Mouse (Mus musculus) neural tube, embryonic 12.5 days (tissue): ENCODE measurements at regions not wholly inside any gene's neighbourhood (a gene's known extent, or its start where the extent isn't known, plus 50 kb on each side); places are given as distances from the start of the nearest gene placed in this dataset.

ENCODE experiments used
- ATAC-seq: fragments of 200-750 bp; cut with Nextera tagmentation; 2 replicates; pipeline ENCODE4 v1.8.0; 2017; ENCODE audit warnings: low read depth, mild to moderate bottlenecking, moderate TSS enrichment, moderate library complexity; ENCODE audit not compliant: low FRiP score
- H3K27ac ChIP-seq: fragments of 300-500 bp; sonication (generic); 2 replicates; pipeline ENCODE4 v1.5.1; 2016
- H3K27me3 ChIP-seq: fragments of 300-500 bp; sonication (generic); replicated peaks from 2 replicates; pipeline ENCODE4 v1.6.1; 2016; ENCODE audit warnings: mild to moderate bottlenecking
- H3K36me3 ChIP-seq: fragments of 300-500 bp; sonication (generic); 2 replicates; pipeline ENCODE4 v1.6.1; 2016; ENCODE audit warnings: mild to moderate bottlenecking
- H3K4me1 ChIP-seq: fragments of 300-500 bp; sonication (generic); 2 replicates; pipeline ENCODE4 v1.6.1; 2016
- H3K4me2 ChIP-seq: fragments of 300-500 bp; sonication (generic); replicated peaks from 2 replicates; pipeline ENCODE4 v1.6.1; 2016; ENCODE audit warnings: mild to moderate bottlenecking
- H3K4me3 ChIP-seq: fragments of 300-500 bp; sonication (generic); 2 replicates; pipeline ENCODE4 v1.5.1; 2016
- H3K9ac ChIP-seq: fragments of 300-500 bp; sonication (generic); 2 replicates; pipeline ENCODE4 v1.6.1; 2016; ENCODE audit warnings: mild to moderate bottlenecking
- H3K9me3 ChIP-seq: fragments of 300-500 bp; sonication (generic); 2 replicates; pipeline ENCODE4 v1.6.1; 2016; ENCODE audit warnings: mild to moderate bottlenecking
- WGBS: fragments of 180-500 bp; shearing (Covaris S2); methylation state at CpG from one replicate; pipeline ENCODE4 v1.1.7; 2016; 5-methylcytosine and 5-hydroxymethylcytosine counted together

- no peaks in the 10 kb centered on the region for H3K36me3 ChIP-seq
- H3K4me1 ChIP-seq, result no peaks in the 10 kb centered on the region
- H3K9me3 ChIP-seq, result no peaks in the 10 kb centered on the region
- 72% methylated on average over 4 of the region's 4 CpGs for WGBS
- ATAC-seq, result no peak
- no peak overlapping the region for H3K27ac ChIP-seq
- H3K4me2 ChIP-seq, result no peak overlapping the region
- no peak overlapping the region for H3K4me3 ChIP-seq
- H3K27me3 ChIP-seq, result no peaks in the 10 kb centered on the region
- H3K9ac ChIP-seq, result no peak overlapping the region
Measured at GRCm38 (mm10) chr2:9795401-9795800, 85.7 kb upstream of the 4930412O13Rik start.

GRCm38 (mm10) chr2:9801484-9801883 is 79.6 kb upstream of the 4930412O13Rik start:
- Histone ChIP-seq H3K27ac (no peak overlapping the region), H3K27me3 (no peaks in the 10 kb centered on the region), H3K9me3 (no peaks in the 10 kb centered on the region), H3K36me3 (no peaks in the 10 kb centered on the region), H3K4me3 (no peak overlapping the region), H3K9ac (no peak overlapping the region), H3K4me2 (no peak overlapping the region), H3K4me1 (no peaks in the 10 kb centered on the region)
- ATAC-seq, result no peak
- WGBS, result 81% methylated on average over 8 of the region's 8 CpGs

GRCm38 (mm10) chr2:9804306-9804705 is 76.7 kb upstream of the 4930412O13Rik start:
- H3K4me3 ChIP-seq, result no peak overlapping the region
- 74% methylated on average over 3 of the region's 3 CpGs for WGBS
- H3K4me2 ChIP-seq, result no peak overlapping the region

GRCm38 (mm10) chr2:9805590-9805989 is 75.5 kb upstream of the 4930412O13Rik start:
- no peak overlapping the region for H3K9ac ChIP-seq
- no peak for ATAC-seq
- H3K9me3 ChIP-seq, result no peaks in the 10 kb centered on the region
- H3K4me1 ChIP-seq, result no peaks in the 10 kb centered on the region
- WGBS, result 89% methylated on average over 6 of the region's 6 CpGs
- no peaks in the 10 kb centered on the region for H3K36me3 ChIP-seq
- no peaks in the 10 kb centered on the region for H3K27me3 ChIP-seq
- no peak overlapping the region for H3K4me2 ChIP-seq
- no peak overlapping the region for H3K27ac ChIP-seq
- no peak overlapping the region for H3K4me3 ChIP-seq

More at GRCm38 (mm10) chr2:9804306-9804705, 76.7 kb upstream of the 4930412O13Rik start:
- Histone ChIP-seq H3K4me1 (no peaks in the 10 kb centered on the region), H3K36me3 (no peaks in the 10 kb centered on the region), H3K27me3 (no peaks in the 10 kb centered on the region), H3K27ac (no peak overlapping the region), H3K9ac (no peak overlapping the region), H3K9me3 (no peaks in the 10 kb centered on the region)
- no peak for ATAC-seq
